Mouse (Mus musculus) limb, embryonic 11.5 days (tissue): ENCODE measurements around the gene Itfg2. TPM values are rescaled to one million over a fixed set of nuclear protein-coding genes. Genes with fewer than 3 reads are reported as not detected.
A peak's percentile ranks its signal among the peaks of the same experiment; 100 is the strongest.

Experiments used
- ATAC-seq: fragments of 200-750 bp; cut with Nextera tagmentation; 2 replicates; pipeline ENCODE4 v1.8.0; 2017; ENCODE audit warnings: low read depth; ENCODE audit not compliant: insufficient number of reproducible peaks, low FRiP score, low TSS enrichment
- DNase-seq: peaks from one replicate; pipeline ENCODE4 v3.0.0-alpha.2; 2015; ENCODE audit warnings: low spot score
- H3K27ac ChIP-seq: fragments of 300-500 bp; sonication (generic); replicated peaks from 2 replicates; pipeline ENCODE4 v1.5.1; 2014; ENCODE audit warnings: low read depth, mild to moderate bottlenecking, low read length
- H3K27me3 ChIP-seq: fragments of 300-500 bp; sonication (generic); 2 replicates; pipeline ENCODE4 v1.6.1; 2014; ENCODE audit warnings: mild to moderate bottlenecking, low read length, mixed read lengths; ENCODE audit not compliant: control insufficient read depth, insufficient read depth
- H3K36me3 ChIP-seq: fragments of 300-500 bp; sonication (generic); 2 replicates; pipeline ENCODE4 v1.6.1; 2014; ENCODE audit warnings: mild to moderate bottlenecking, low read length, moderate library complexity, mixed read lengths; ENCODE audit not compliant: control insufficient read depth, insufficient read depth
- H3K4me1 ChIP-seq: fragments of 300-500 bp; sonication (generic); 2 replicates; pipeline ENCODE4 v1.6.1; 2014; ENCODE audit warnings: low read length, mixed read lengths; ENCODE audit not compliant: control insufficient read depth, insufficient read depth
- H3K4me2 ChIP-seq: fragments of 300-500 bp; sonication (generic); 2 replicates; pipeline ENCODE4 v1.6.1; 2014; ENCODE audit warnings: low read depth, mild to moderate bottlenecking, moderate library complexity; ENCODE audit not compliant: severe bottlenecking
- H3K4me3 ChIP-seq: fragments of 300-500 bp; sonication (generic); 2 replicates; pipeline ENCODE4 v1.5.1; 2014; ENCODE audit warnings: low read depth, low read length
- H3K9ac ChIP-seq: fragments of 300-500 bp; sonication (generic); 2 replicates; pipeline ENCODE4 v1.6.1; 2014; ENCODE audit warnings: mild to moderate bottlenecking, low read length
- H3K9me3 ChIP-seq: fragments of 300-500 bp; sonication (generic); 2 replicates; pipeline ENCODE4 v1.6.1; 2016; ENCODE audit warnings: low read length; ENCODE audit not compliant: control insufficient read depth
- WGBS: fragments of 180-500 bp; shearing (Covaris S2); extraction: QIAGEN DNeasy Blood & Tissue Kit; methylation state at CpG from one replicate; pipeline ENCODE4 v1.1.7; 2014; 5-methylcytosine and 5-hydroxymethylcytosine counted together
- polyA plus RNA-seq: library from polyadenylated mRNA; unstranded; fragments of >200 nt; fragmentation: Nextera tagmentation; extraction: Ambion mirVana; gene quantifications from 2 replicates; pipeline ENCODE4 v1.2.1, GENCODE M21; 2014

Itfg2 gene
- polyA plus RNA-seq, 1 experiment from 2014 or later = 35.0 TPM

GRCm38 (mm10) chr6:128370040-128370439, 54.7 kb downstream of the Itfg2 start:
- DNase-seq = no peak

GRCm38 (mm10) chr6:128366466-128366865, 58.3 kb downstream of the Itfg2 start:
- no peak for DNase-seq
- no peak overlapping the region for H3K4me2 ChIP-seq
- peaks cover 30% of the 10 kb centered on the region for H3K36me3 ChIP-seq
- no peak overlapping the region for H3K9ac ChIP-seq
- WGBS = 88% methylated on average over 5 of the region's 5 CpGs
- H3K9me3 ChIP-seq = no peaks in the 10 kb centered on the region
- H3K4me3 ChIP-seq = no peak overlapping the region
- no peaks in the 10 kb centered on the region for H3K27me3 ChIP-seq
- H3K4me1 ChIP-seq = peaks cover 6% of the 10 kb centered on the region
- no peak for ATAC-seq
- H3K27ac ChIP-seq = no peak overlapping the region

More at GRCm38 (mm10) chr6:128370040-128370439, 54.7 kb downstream of the Itfg2 start:
- Histone ChIP-seq H3K27me3 (no peaks in the 10 kb centered on the region), H3K9me3 (no peaks in the 10 kb centered on the region), H3K4me1 (no peaks in the 10 kb centered on the region), H3K4me3 (no peak overlapping the region), H3K4me2 (no peak overlapping the region), H3K36me3 (peaks cover 52% of the 10 kb centered on the region), H3K9ac (no peak overlapping the region), H3K27ac (no peak overlapping the region)
- no peak for ATAC-seq
- WGBS = 93% methylated on average over 5 of the region's 5 CpGs

GRCm38 (mm10) chr6:128364721-128365120, 60.0 kb downstream of the Itfg2 start:
- Histone ChIP-seq H3K4me2 (no peak overlapping the region), H3K27me3 (no peaks in the 10 kb centered on the region), H3K9me3 (no peaks in the 10 kb centered on the region), H3K36me3 (peaks cover 19% of the 10 kb centered on the region), H3K27ac (no peak overlapping the region), H3K4me1 (peaks cover 12% of the 10 kb centered on the region), H3K9ac (no peak overlapping the region), H3K4me3 (no peak overlapping the region)
- ATAC-seq (no peak), DNase-seq (no peak)
- WGBS = 82% methylated on average over 6 of the region's 6 CpGs

- Histone ChIP-seq H3K4me1 (peaks cover 12% of the 10 kb centered on the region), H3K4me2 (peak overlapping the region; percentile 64), H3K27ac (peak overlapping the region; percentile 94), H3K27me3 (no peaks in the 10 kb centered on the region), H3K9ac (peak overlapping the region; percentile 95), H3K9me3 (no peaks in the 10 kb centered on the region), H3K4me3 (peak overlapping the region; percentile 92), H3K36me3 (peaks cover 15% of the 10 kb centered on the region)
- ATAC-seq (peak; percentile 48), DNase-seq (peak; percentile 68)
- 2% methylated on average over 43 of the region's 46 CpGs for WGBS
Observed at GRCm38 (mm10) chr6:128363007-128363825, 61.5 kb downstream of the Itfg2 start.

GRCm38 (mm10) chr6:128362381-128363006, 62.2 kb downstream of the Itfg2 start, which contains the start of the genes Rhno1 and Foxm1:
Gene Rhno1 (minus strand): TSS chr6:128362911.
Gene Foxm1 (plus strand): TSS chr6:128362967.
- DNase-seq (peak; percentile 90), ATAC-seq (peak; percentile 80)
- Histone ChIP-seq H3K9ac (peak within 1 kb of the TSS; percentile 95), H3K27me3 (no peaks in the 10 kb centered on the region), H3K4me2 (peak within 1 kb of the TSS; percentile 64), H3K9me3 (no peaks in the 10 kb centered on the region), H3K36me3 (peaks cover 17% of the 10 kb centered on the region), H3K4me1 (peaks cover 12% of the 10 kb centered on the region), H3K4me3 (peak within 1 kb of the TSS; percentile 92), H3K27ac (peak within 1 kb of the TSS; percentile 94)
- under 1% methylated on average over 60 of the region's 76 CpGs for WGBS

GRCm38 (mm10) chr6:128361901-128362300, 62.8 kb downstream of the Itfg2 start:
- Histone ChIP-seq H3K27me3 (no peaks in the 10 kb centered on the region), H3K36me3 (peaks cover 14% of the 10 kb centered on the region), H3K9me3 (no peaks in the 10 kb centered on the region), H3K27ac (peak overlapping the region; percentile 94), H3K9ac (peak overlapping the region; percentile 95), H3K4me2 (peak overlapping the region; percentile 64), H3K4me1 (peaks cover 12% of the 10 kb centered on the region), H3K4me3 (peak overlapping the region; percentile 92)
- ATAC-seq (no peak), DNase-seq (no peak)
- 20% methylated on average over 9 of the region's 9 CpGs for WGBS

Other genes with a start within 250 kb of the Itfg2 start
- 1.3 and 2.1 TPM in 2 replicates for gene Tead4, start 124.1 kb downstream of the Itfg2 start, polyA plus RNA-seq
- gene Tulp3, start 69.1 kb downstream of the Itfg2 start, polyA plus RNA-seq = 21.4 and 22.3 TPM in 2 replicates
- 190 and 195 TPM in 2 replicates for gene Rhno1, start 62.0 kb downstream of the Itfg2 start, polyA plus RNA-seq
- 50.9 and 61.1 TPM in 2 replicates for gene Foxm1, start 62.0 kb downstream of the Itfg2 start, polyA plus RNA-seq
- 0.33 TPM in 1 of 2 replicates, not detected in the other for gene Tex52, start 49.5 kb downstream of the Itfg2 start, polyA plus RNA-seq
- gene Gm44596, start 49.4 kb downstream of the Itfg2 start, polyA plus RNA-seq = not detected in 2 replicates
- 2.1 TPM in 2 replicates for gene Nrip2, start 25.6 kb downstream of the Itfg2 start, polyA plus RNA-seq
- 671 and 692 TPM in 2 replicates for gene Fkbp4, start 13.7 kb upstream of the Itfg2 start, polyA plus RNA-seq
- gene Pzp, start 101.8 kb upstream of the Itfg2 start, polyA plus RNA-seq = 0.03 TPM in 1 of 2 replicates, not detected in the other
- gene A2ml1, start 156.7 kb upstream of the Itfg2 start, polyA plus RNA-seq = not detected in 2 replicates
- not detected in 2 replicates for gene Klrb1a, start 198.6 kb upstream of the Itfg2 start, polyA plus RNA-seq
- gene Clec2h, start 237.5 kb upstream of the Itfg2 start, polyA plus RNA-seq = not detected in 2 replicates